Mouse (Mus musculus): ENCODE results near the gene Reck.

DNA sequence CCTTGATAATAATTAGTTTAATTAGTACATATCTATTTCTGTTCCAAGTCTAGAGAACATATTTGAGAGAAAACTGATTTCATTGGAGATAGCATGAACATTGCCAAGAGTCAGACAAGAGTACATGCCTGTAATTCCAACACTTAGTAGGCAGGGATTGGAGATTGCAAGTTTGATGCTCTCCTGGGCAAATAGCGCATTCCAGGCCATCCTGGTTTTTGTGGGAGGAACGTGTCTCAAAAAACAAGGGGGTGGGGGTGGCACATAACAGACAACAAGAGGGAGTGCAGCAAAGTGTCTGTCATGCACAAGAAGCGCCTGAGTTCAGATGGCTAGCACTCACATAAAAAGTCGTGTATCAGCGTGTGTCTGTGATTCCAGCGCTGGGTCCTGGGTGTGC lies 4.2 kb downstream of the Reck start:
- TF ChIP-seq POLR2A (IDR thresholded peaks at IDR 0.05; ENCODE audit: control insufficient read depth, low read depth, low read length): no peak
- no peak for TF ChIP-seq CTCF (IDR thresholded peaks at IDR 0.05; ENCODE audit: control insufficient read depth, insufficient read depth, insufficient replicate concordance, low read depth, low read length)

Data from testis, adult 2 months (tissue).